Mouse (Mus musculus): Measurements from ENCODE around the gene Usp12.

- no peak for TF ChIP-seq CTCF (IDR thresholded peaks at IDR 0.05; ENCODE audit: borderline replicate concordance, insufficient read depth, low read depth, low read length)
- TF ChIP-seq POLR2A (IDR thresholded peaks at IDR 0.05; ENCODE audit: borderline replicate concordance, insufficient read depth, low read length) = no peak
These were observed 24.3 kb upstream of the Usp12 start for GRCm38 (mm10) chr5:146818906-146819623.
